Mouse (Mus musculus): ENCODE results near the gene Pttg1ip.
A peak's percentile ranks its signal among the peaks of the same experiment; 100 is the strongest.

Pttg1ip gene

GRCm38 (mm10) chr10:77581408-77582284, at the start of gene Pttg1ip:
Gene Pttg1ip, plus strand, starts transcription at chr10:77581720.
- peak; percentile 99 for DNase-seq (ENCODE audit: low read depth, low spot score)

- no peak for DNase-seq (ENCODE audit: low read depth, low spot score)
Measured at GRCm38 (mm10) chr10:77532020-77532413, 49.5 kb upstream of the Pttg1ip start.

GRCm38 (mm10) chr10:77536727-77537126, 44.8 kb upstream of the Pttg1ip start:
- DNase-seq (ENCODE audit: low read depth, low spot score): peak; percentile 77

GRCm38 (mm10) chr10:77537215-77538209, 44.0 kb upstream of the Pttg1ip start:
- peak; percentile 85 for DNase-seq (ENCODE audit: low read depth, low spot score)

GRCm38 (mm10) chr10:77539320-77539945, 42.1 kb upstream of the Pttg1ip start:
- peak; percentile 64 for DNase-seq (ENCODE audit: low read depth, low spot score)

- no peak for DNase-seq (ENCODE audit: low read depth, low spot score)
Measured at GRCm38 (mm10) chr10:77540576-77541102, 40.9 kb upstream of the Pttg1ip start.

- no peak for DNase-seq (ENCODE audit: low read depth, low spot score)
Measured at GRCm38 (mm10) chr10:77541864-77542666, 39.5 kb upstream of the Pttg1ip start.

- DNase-seq (ENCODE audit: low read depth, low spot score): peak; percentile 74
Measured at GRCm38 (mm10) chr10:77543226-77543625, 38.3 kb upstream of the Pttg1ip start.

GRCm38 (mm10) chr10:77544916-77545315, 36.6 kb upstream of the Pttg1ip start:
- no peak for DNase-seq (ENCODE audit: low read depth, low spot score)

GRCm38 (mm10) chr10:77548576-77548975, 32.9 kb upstream of the Pttg1ip start:
- DNase-seq (ENCODE audit: low read depth, low spot score): no peak

- DNase-seq (ENCODE audit: low read depth, low spot score): no peak
Measured at GRCm38 (mm10) chr10:77550874-77551273, 30.6 kb upstream of the Pttg1ip start.

- DNase-seq (ENCODE audit: low read depth, low spot score): no peak
Measured at GRCm38 (mm10) chr10:77552162-77552561, 29.4 kb upstream of the Pttg1ip start.

- no peak for DNase-seq (ENCODE audit: low read depth, low spot score)
Measured at GRCm38 (mm10) chr10:77553285-77553684, 28.2 kb upstream of the Pttg1ip start.

- DNase-seq (ENCODE audit: low read depth, low spot score): peak; percentile 26
Measured at GRCm38 (mm10) chr10:77554918-77555317, 26.6 kb upstream of the Pttg1ip start.

- DNase-seq (ENCODE audit: low read depth, low spot score): peak; percentile 45
Measured at GRCm38 (mm10) chr10:77556631-77557030, 24.9 kb upstream of the Pttg1ip start.

- peak; percentile 30 for DNase-seq (ENCODE audit: low read depth, low spot score)
Measured at GRCm38 (mm10) chr10:77557641-77558040, 23.9 kb upstream of the Pttg1ip start.

GRCm38 (mm10) chr10:77560090-77560489, 21.4 kb upstream of the Pttg1ip start:
- DNase-seq (ENCODE audit: low read depth, low spot score): no peak

GRCm38 (mm10) chr10:77560830-77561229, 20.7 kb upstream of the Pttg1ip start:
- DNase-seq (ENCODE audit: low read depth, low spot score): no peak

- no peak for DNase-seq (ENCODE audit: low read depth, low spot score)
Measured at GRCm38 (mm10) chr10:77561508-77561907, 20.0 kb upstream of the Pttg1ip start.

- DNase-seq (ENCODE audit: low read depth, low spot score): no peak
Measured at GRCm38 (mm10) chr10:77565005-77565404, 16.5 kb upstream of the Pttg1ip start.

Data from CD4-positive helper T cell, adult 2 months (primary cell).